Mouse (Mus musculus) gastrocnemius, adult 18-20 months (tissue): Measurements from ENCODE around the gene S1pr4. TPM values are rescaled to one million over a fixed set of nuclear protein-coding genes. Genes with fewer than 3 reads are reported as not detected.

ENCODE experiments used
- DNase-seq: peaks from one replicate; pipeline ENCODE4 v3.0.0; 2021; ENCODE audit warnings: low spot score
- total RNA-seq, 2 experiments: library from RNA; stranded (reverse); gene quantifications; 2 replicates each; pipeline ENCODE4 v1.2.3; 2021

S1pr4 gene
- total RNA-seq, 2 experiments from 2014 or later = 0.71 to 0.78 TPM

GRCm38 (mm10) chr10:81466066-81466465 lies 33.9 kb downstream of the S1pr4 start:
- DNase-seq = no peak

GRCm38 (mm10) chr10:81465265-81465645 lies 34.7 kb downstream of the S1pr4 start:
- no peak for DNase-seq

GRCm38 (mm10) chr10:81464405-81465264 lies 35.3 kb downstream of the S1pr4 start:
- peak; percentile 29 for DNase-seq

- no peak for DNase-seq
Measured at GRCm38 (mm10) chr10:81463531-81463930, 36.4 kb downstream of the S1pr4 start.

GRCm38 (mm10) chr10:81462917-81463316 lies 37.0 kb downstream of the S1pr4 start:
- DNase-seq = no peak

GRCm38 (mm10) chr10:81462415-81462804 lies 37.5 kb downstream of the S1pr4 start:
- no peak for DNase-seq

GRCm38 (mm10) chr10:81461673-81462414 lies 38.1 kb downstream of the S1pr4 start:
- no peak for DNase-seq

GRCm38 (mm10) chr10:81460951-81461350 lies 39.0 kb downstream of the S1pr4 start:
- DNase-seq = no peak

- DNase-seq = no peak
Measured at GRCm38 (mm10) chr10:81460471-81460870, 39.5 kb downstream of the S1pr4 start.

GRCm38 (mm10) chr10:81459399-81459798 lies 40.5 kb downstream of the S1pr4 start:
- DNase-seq = no peak

- no peak for DNase-seq
Measured at GRCm38 (mm10) chr10:81458267-81458666, 41.7 kb downstream of the S1pr4 start.

- no peak for DNase-seq
Measured at GRCm38 (mm10) chr10:81457624-81458023, 42.3 kb downstream of the S1pr4 start.

- no peak for DNase-seq
Measured at GRCm38 (mm10) chr10:81456983-81457563, 42.9 kb downstream of the S1pr4 start.

GRCm38 (mm10) chr10:81455181-81455895 lies 44.6 kb downstream of the S1pr4 start, which contains the start of gene Nfic:
Gene Nfic (minus strand): TSS chr10:81455635.
- no peak for DNase-seq

GRCm38 (mm10) chr10:81454106-81454505 lies 45.8 kb downstream of the S1pr4 start:
- no peak for DNase-seq

GRCm38 (mm10) chr10:81452947-81453288 lies 47.0 kb downstream of the S1pr4 start:
- no peak for DNase-seq

- no peak for DNase-seq
Measured at GRCm38 (mm10) chr10:81452237-81452946, 47.5 kb downstream of the S1pr4 start.

GRCm38 (mm10) chr10:81451365-81451745 lies 48.6 kb downstream of the S1pr4 start:
- DNase-seq = no peak

- DNase-seq = no peak
Measured at GRCm38 (mm10) chr10:81450641-81451364, 49.1 kb downstream of the S1pr4 start.

- DNase-seq = peak; percentile 87
Measured at GRCm38 (mm10) chr10:81450140-81450539, 49.8 kb downstream of the S1pr4 start.
